Mouse (Mus musculus) neural tube, embryonic 11.5 days (tissue): Measurements from ENCODE around the gene Isl2. TPM values are rescaled to one million over a fixed set of nuclear protein-coding genes. Genes with fewer than 3 reads are reported as not detected.

Source experiments
- ATAC-seq: fragments of 200-750 bp; cut with Nextera tagmentation; 2 replicates; pipeline ENCODE4 v1.8.0; 2017; ENCODE audit warnings: moderate number of reproducible peaks, mild to moderate bottlenecking, moderate TSS enrichment, moderate library complexity; ENCODE audit not compliant: insufficient read depth, low FRiP score, low TSS enrichment
- DNase-seq: peaks from one replicate; pipeline ENCODE4 v3.0.0-alpha.2; 2015; ENCODE audit warnings: low spot score
- H3K27ac ChIP-seq: fragments of 300-500 bp; sonication (generic); 2 replicates; pipeline ENCODE4 v1.5.1; 2014; ENCODE audit warnings: low read depth, mild to moderate bottlenecking, low read length
- H3K27me3 ChIP-seq: fragments of 300-500 bp; sonication (generic); 2 replicates; pipeline ENCODE4 v1.6.1; 2014; ENCODE audit warnings: mild to moderate bottlenecking, low read length, mixed read lengths; ENCODE audit not compliant: control insufficient read depth, insufficient read depth
- H3K36me3 ChIP-seq: fragments of 300-500 bp; sonication (generic); 2 replicates; pipeline ENCODE4 v1.6.1; 2014; ENCODE audit warnings: mild to moderate bottlenecking, low read length, moderate library complexity, mixed read lengths; ENCODE audit not compliant: control insufficient read depth, insufficient read depth
- H3K4me1 ChIP-seq: fragments of 300-500 bp; sonication (generic); 2 replicates; pipeline ENCODE4 v1.6.1; 2014; ENCODE audit warnings: low read length, mixed read lengths; ENCODE audit not compliant: control insufficient read depth, insufficient read depth
- H3K4me2 ChIP-seq: fragments of 300-500 bp; sonication (generic); 2 replicates; pipeline ENCODE4 v1.6.1; 2014; ENCODE audit warnings: low read depth, mild to moderate bottlenecking, moderate library complexity
- H3K4me3 ChIP-seq: fragments of 300-500 bp; sonication (generic); 2 replicates; pipeline ENCODE4 v1.5.1; 2014; ENCODE audit warnings: low read depth, low read length
- H3K9ac ChIP-seq: fragments of 300-500 bp; sonication (generic); 2 replicates; pipeline ENCODE4 v1.6.1; 2014; ENCODE audit warnings: mild to moderate bottlenecking, low read length
- H3K9me3 ChIP-seq: fragments of 300-500 bp; sonication (generic); 2 replicates; pipeline ENCODE4 v1.6.1; 2016; ENCODE audit warnings: low read length; ENCODE audit not compliant: control insufficient read depth
- WGBS: fragments of 180-500 bp; shearing (Covaris S2); extraction: QIAGEN DNeasy Blood & Tissue Kit; methylation state at CpG from one replicate; pipeline ENCODE4 v1.1.7; 2014; 5-methylcytosine and 5-hydroxymethylcytosine counted together
- polyA plus RNA-seq: library from polyadenylated mRNA; unstranded; fragments of >200 nt; fragmentation: Nextera tagmentation; extraction: Ambion mirVana; gene quantifications from 2 replicates; pipeline ENCODE4 v1.2.1, GENCODE M21; 2014

Isl2 gene
- polyA plus RNA-seq, 1 experiment from 2014 or later: 52.8 TPM

DNA sequence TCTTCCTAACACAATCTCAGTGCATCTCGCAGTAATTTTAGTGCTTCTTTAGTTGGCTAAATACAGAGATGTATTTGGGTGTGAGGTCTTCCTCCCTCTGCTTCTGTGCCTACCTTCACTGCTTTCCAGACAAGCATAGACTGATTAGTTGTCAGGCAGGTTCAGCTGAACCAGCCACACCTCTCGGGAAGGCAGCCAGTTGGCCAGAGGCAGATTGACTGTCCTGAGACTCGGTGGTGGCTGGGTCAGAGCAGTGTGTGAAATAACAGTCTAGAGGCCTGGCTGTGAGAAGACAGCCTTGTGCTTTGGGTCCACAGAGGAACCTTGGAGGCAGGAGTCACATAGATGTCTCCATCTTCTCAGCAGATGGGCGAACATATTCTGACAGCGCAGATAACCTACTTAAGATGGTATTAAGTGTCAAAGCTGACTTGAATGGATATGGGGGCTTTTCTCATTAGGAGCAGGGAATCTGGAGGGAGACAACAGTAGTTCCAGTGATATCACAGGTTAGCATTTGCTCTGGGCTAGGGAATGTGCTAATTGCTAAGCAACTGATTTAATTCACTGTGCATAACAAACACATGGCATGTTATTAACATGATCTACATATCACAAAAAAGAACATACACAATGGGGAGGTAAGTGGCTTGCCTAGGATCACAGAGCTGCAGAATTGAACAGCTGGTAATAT is 30.1 kb downstream of the Isl2 start:
- H3K4me2 ChIP-seq: no peak overlapping the region
- no peak overlapping the region for H3K4me3 ChIP-seq
- 69% methylated on average over 5 of the region's 5 CpGs for WGBS
- no peaks in the 10 kb centered on the region for H3K27me3 ChIP-seq
- no peak overlapping the region for H3K27ac ChIP-seq
- DNase-seq (no peak), ATAC-seq (no peak)
- H3K4me1 ChIP-seq: no peaks in the 10 kb centered on the region
- no peaks in the 10 kb centered on the region for H3K9me3 ChIP-seq
- no peaks in the 10 kb centered on the region for H3K36me3 ChIP-seq
- no peak overlapping the region for H3K9ac ChIP-seq

DNA sequence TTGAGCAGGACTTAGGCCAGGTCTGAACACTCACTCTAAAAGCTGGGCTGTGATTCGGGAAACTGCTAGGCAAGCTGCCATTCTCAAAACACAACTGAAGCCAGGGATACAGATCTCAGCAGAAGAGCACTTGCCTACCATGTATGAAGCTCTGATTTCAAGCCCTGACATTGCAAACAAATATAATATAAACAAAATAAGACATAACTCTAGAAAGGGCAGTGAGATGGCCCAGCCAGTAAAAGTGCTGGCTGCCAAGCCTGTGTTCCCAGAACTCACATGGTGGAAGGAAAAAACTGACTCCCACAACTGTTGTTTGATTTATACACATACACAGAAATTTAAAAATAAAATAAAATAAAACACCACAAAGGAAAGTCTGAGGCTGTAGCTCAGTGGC is 32.6 kb downstream of the Isl2 start:
- Histone ChIP-seq H3K4me3 (no peak overlapping the region), H3K27me3 (no peaks in the 10 kb centered on the region), H3K4me2 (no peak overlapping the region), H3K4me1 (no peaks in the 10 kb centered on the region), H3K27ac (no peak overlapping the region), H3K36me3 (no peaks in the 10 kb centered on the region), H3K9me3 (no peaks in the 10 kb centered on the region), H3K9ac (no peak overlapping the region)
- WGBS: 89% methylated on average over 1 of the region's 1 CpGs
- ATAC-seq (no peak), DNase-seq (no peak)

DNA sequence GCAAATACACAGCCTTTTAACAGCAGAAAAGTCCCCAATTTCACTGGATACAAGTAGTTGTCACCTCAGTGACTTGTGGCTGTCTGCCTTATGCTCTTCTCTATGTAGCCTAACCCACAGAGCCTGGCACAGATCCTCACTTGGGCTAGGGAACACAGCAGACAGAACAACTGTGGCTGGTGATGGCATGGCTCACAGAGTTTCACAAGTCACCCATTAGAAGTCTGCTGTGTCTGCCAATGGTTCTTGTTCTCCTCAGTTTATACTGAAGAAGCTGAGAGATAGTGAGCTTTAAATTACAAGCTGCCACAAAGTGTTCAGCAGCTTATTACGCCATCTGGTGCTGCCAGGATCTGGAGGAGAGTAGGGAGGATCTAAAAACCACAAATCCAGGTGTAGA is 38.1 kb downstream of the Isl2 start:
- WGBS: 88% methylated on average over 1 of the region's 1 CpGs
- no peaks in the 10 kb centered on the region for H3K4me1 ChIP-seq
- H3K4me3 ChIP-seq: no peak overlapping the region
- DNase-seq: no peak
- no peak for ATAC-seq
- no peak overlapping the region for H3K27ac ChIP-seq
- no peak overlapping the region for H3K4me2 ChIP-seq
- H3K9me3 ChIP-seq: no peaks in the 10 kb centered on the region
- H3K27me3 ChIP-seq: no peaks in the 10 kb centered on the region
- H3K9ac ChIP-seq: no peak overlapping the region
- no peaks in the 10 kb centered on the region for H3K36me3 ChIP-seq

DNA sequence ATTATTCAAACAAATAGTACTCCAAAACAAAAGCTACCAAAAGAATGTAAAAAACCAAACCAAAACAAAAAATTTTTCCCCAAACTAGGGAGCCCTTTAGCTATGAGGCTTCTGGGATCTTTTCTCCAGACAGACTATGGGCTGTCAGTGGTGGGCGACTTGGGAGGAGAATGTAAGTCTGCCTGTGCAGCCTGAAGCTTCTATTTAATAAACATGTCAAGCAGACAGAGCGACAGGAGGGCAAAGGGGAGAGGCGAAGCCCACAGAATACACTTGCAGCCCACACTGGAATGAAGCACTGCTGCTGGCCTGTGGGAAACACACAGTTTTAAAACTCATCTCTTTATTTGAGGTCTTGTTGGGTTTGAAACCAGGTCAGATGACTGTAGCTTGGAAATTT is 42.9 kb downstream of the Isl2 start:
- DNase-seq (no peak), ATAC-seq (no peak)
- Histone ChIP-seq H3K4me3 (no peak overlapping the region), H3K36me3 (no peaks in the 10 kb centered on the region), H3K4me1 (no peaks in the 10 kb centered on the region), H3K9me3 (no peaks in the 10 kb centered on the region), H3K27me3 (no peaks in the 10 kb centered on the region), H3K27ac (no peak overlapping the region), H3K4me2 (no peak overlapping the region), H3K9ac (no peak overlapping the region)
- WGBS: 33% methylated on average over 3 of the region's 3 CpGs

DNA sequence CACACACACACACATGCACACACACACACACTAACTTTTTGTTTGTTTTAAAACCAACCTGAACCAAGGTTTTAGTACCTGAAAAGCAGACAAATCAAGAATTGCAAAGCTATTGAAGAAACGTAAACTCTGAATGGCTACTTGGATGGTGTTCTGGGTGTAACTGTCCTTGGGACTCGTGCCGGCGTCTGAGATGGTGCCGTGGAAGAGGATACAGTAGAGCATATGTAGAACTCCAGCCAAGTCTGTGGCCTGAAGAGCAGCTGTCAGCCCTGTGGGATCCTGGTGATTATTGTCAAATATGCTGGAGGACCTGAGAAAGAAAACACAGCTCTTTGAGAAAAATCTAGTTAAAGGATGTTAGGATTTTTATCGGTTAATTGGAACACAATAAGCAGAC is 47.7 kb downstream of the Isl2 start:
- no peaks in the 10 kb centered on the region for H3K36me3 ChIP-seq
- no peak for ATAC-seq
- no peak overlapping the region for H3K27ac ChIP-seq
- 93% methylated on average over 6 of the region's 6 CpGs for WGBS
- H3K4me3 ChIP-seq: no peak overlapping the region
- no peak overlapping the region for H3K4me2 ChIP-seq
- DNase-seq: no peak
- H3K27me3 ChIP-seq: no peaks in the 10 kb centered on the region
- no peaks in the 10 kb centered on the region for H3K4me1 ChIP-seq
- no peak overlapping the region for H3K9ac ChIP-seq
- no peaks in the 10 kb centered on the region for H3K9me3 ChIP-seq

Other genes with a start within 250 kb of the Isl2 start
- gene Nrg4, start 211.8 kb upstream of the Isl2 start, polyA plus RNA-seq: 1.1 and 1.6 TPM in 2 replicates
- 0.62 and 0.89 TPM in 2 replicates for gene Tmem266, start 211.8 kb upstream of the Isl2 start, polyA plus RNA-seq
- gene Etfa, start 26.4 kb upstream of the Isl2 start, polyA plus RNA-seq: 122 and 138 TPM in 2 replicates